Mouse (Mus musculus) cerebellum, adult 9-11 months (tissue): ENCODE data around the gene Mypop.

Experiments
- DNase-seq: peaks from one replicate; pipeline ENCODE4 v3.0.0; 2022

The Mypop gene

DNA sequence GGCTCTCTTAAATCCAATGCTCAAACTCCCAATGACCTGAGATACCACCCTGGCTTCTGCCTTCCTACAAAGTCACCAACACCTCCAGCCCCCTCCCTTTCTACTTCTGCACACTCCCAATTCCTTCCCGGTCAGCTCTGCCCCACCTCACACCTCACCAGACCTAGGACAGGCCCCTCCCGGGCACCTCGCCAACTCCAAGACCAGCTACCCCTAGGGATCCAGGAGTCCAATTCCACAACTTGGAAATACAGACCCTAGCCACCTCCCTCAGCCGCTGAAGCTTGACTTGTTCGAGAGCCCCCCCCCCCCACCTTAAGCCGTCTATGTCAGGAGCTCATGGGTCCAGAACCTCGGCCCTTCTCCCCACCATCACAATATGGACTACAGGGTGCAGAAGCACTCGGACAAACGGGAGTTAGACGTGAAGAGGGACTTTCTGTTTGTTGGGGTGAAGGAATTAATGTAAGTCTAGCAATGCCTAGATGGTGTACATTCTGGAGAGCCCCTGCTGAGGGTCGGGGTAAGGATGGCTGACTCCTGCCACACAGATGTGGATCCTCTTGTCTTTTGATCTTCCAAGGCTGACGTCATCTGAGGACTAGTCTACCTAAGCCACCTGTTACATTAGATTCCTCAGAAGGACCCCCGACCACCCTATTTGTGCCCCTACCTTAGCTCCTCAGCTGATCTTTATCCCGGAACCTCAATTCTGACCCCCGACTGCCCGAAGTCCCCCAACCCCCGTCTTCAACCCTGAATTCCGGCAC lies 31.3 kb downstream of the Mypop start:
- DNase-seq, result peak; percentile 70

DNA sequence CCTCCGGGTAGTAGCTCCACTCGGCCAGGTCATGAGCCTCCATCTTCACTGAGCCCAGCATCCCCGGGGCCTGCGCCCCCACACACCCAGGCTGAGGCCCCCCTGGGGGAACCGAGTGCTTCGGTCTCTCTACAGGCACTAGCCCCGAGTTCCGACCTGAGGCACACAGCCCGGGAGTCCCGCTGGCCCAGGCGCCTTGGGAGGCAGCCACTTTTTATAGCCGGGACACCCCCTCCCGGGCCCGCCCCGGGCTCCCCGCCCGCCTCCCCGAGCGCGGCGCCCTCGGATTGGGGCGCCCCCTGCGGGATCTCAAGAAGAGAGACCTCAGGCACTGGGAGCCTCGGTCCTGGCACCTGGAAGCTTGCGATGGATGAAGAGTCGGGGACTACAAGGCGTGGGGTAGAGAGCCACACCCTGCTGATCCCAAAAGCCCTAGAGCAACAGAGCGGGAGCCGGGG lies 32.3 kb downstream of the Mypop start, which contains the start of gene Foxa3:
TSS of gene Foxa3 (minus strand) at position 182 of the 458 bp plus-strand sequence.
- peak; percentile 84 for DNase-seq

- DNase-seq, result peak; percentile 97
These were observed 33.1 kb downstream of the Mypop start, which contains the start of gene Sympk for GRCm38 (mm10) chr7:19024096-19024506. TSS of gene Sympk (plus strand) at chr7:19024377.

GRCm38 (mm10) chr7:19024581-19025255 lies 33.7 kb downstream of the Mypop start:
- peak; percentile 80 for DNase-seq

GRCm38 (mm10) chr7:19028067-19028466 lies 37.0 kb downstream of the Mypop start:
- DNase-seq, result no peak

DNA sequence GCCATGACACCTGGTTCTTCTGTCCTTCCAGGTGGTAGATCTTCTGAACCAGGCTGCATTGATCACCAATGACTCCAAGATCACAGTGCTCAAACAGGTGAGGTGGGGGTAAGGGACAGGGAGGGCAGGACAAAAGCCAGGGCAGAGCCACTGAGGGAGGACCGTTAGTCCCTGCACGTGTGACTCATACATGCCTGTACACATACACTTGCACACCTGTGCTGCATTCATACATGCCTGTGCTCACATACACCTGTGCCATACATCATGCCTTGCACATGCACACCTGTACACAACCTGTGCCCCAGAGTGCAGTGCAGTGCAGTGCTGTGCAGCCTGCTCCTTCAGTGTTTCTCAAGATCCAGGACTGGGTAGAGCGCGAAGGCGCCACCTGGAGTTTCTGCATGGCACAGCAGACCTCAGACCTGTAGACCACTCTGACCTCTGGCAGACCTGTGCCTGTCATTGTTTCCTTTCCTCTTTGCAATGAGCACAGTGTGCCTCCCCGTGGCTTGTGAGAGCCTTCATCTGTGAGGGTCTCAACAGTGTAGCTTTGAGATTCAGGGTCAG lies 38.1 kb downstream of the Mypop start:
- no peak for DNase-seq

DNA sequence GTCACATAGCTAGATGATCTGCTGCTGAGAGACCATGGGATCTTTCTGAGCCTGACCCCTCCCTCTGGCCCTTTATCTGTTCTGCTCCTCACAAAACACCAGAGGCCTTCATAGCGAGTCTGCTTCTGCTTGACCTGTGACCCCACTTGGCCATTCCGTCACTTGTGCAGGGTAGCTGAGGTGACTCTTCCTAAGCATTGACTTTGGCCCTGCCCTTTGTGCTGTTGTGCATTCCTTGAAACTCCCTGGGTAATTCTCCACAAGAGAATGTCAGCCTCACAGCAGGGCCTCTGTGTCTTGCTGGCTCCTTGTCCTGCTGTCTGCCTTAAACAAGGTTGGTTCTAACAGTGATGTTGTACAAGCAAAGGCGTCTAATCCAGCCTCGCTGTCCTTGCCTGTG lies 40.6 kb downstream of the Mypop start:
- no peak for DNase-seq

DNA sequence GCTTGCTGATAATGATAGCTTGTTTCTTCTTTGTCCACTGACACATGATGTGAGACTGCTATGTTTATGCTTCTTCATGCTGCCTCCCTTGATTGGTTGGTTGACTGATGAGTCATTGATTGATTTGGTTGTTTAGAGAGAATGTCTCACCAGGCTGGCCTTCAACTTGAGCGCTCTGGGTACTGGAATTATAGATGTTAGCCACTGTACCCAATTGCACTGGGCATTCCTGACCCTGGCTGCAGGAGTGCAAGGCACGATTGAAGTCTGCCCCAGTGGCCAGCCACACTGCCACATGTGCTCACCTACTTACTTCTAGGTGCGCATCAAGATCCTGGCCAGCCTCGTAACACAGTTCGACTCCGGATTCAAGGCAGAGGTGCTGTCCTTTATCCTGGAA lies 53.6 kb downstream of the Mypop start:
- DNase-seq, result no peak

- peak; percentile 86 for DNase-seq
These were observed 55.4 kb downstream of the Mypop start for GRCm38 (mm10) chr7:19046286-19047069.

GRCm38 (mm10) chr7:19048006-19048527 lies 57.0 kb downstream of the Mypop start:
- no peak for DNase-seq

- no peak for DNase-seq
These were observed 58.2 kb downstream of the Mypop start for GRCm38 (mm10) chr7:19049252-19049651.

GRCm38 (mm10) chr7:19050172-19050571 lies 59.1 kb downstream of the Mypop start:
- DNase-seq, result no peak

- DNase-seq, result no peak
These were observed 60.1 kb downstream of the Mypop start for GRCm38 (mm10) chr7:19051161-19051560.
